In the genomic region with DNA sequence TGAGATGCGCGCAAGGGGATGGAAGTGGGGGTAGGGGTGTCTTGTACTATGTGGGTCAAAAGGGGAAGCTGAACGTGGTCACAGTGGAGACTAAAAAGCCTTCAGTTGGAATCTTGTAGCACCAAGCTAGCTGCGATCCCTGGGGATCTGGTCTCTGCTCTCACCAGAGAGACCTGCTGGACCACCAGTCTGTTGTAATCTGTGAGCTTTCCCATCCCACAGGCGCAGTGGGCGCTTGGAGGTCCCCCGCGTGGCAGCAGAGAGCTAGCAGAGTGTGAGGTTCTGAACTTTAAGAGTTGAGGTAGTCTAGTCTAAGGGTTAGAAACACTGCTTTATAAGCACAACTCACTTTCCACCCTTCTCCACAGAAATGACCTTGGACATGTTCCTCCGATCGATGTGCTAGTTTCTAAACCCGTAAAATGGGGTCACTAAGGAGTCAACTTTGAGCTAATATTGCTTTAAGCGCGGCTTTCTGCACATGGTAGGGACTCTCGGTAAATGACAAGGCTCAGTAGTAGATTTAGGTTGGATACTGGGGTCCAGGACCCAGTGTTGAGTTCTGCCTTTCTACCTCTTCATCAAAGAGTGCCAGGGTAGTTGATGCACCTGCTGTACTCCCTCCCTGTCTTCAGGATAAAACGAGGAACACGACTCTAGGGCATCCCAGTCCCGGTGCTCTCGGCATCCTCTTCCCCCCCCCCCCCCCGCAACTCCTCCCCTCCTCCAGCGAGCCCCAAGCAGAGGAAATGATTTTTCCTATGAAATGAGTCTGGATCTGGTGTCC, we compare ENCODE assay signal across 8 mouse cellular contexts. TPM values are rescaled to one million over a fixed set of nuclear protein-coding genes. Genes with fewer than 3 reads are reported as not detected.
DNase-seq lines count a peak whose midpoint lies in the region; ATAC-seq and TF ChIP-seq lines count a peak whose summit lies in the region.

A gene (plus strand): TSS at position 762 of the 787 bp plus-strand sequence.

- peak; percentile 42 for ATAC-seq in hindbrain, embryonic 15.5 days (ENCODE audit: low FRiP score, low read depth)

- no peaks in the 10 kb centered on the region for H3K36me3 ChIP-seq in hindbrain, embryonic 15.5 days
- no peaks in the 10 kb centered on the region for H3K36me3 ChIP-seq in midbrain, embryonic 10.5 days
- H3K36me3 ChIP-seq in thymus, adult 2 months (ENCODE audit: control insufficient read depth, insufficient read depth, low read length), result no peaks in the 10 kb centered on the region

- H3K27ac ChIP-seq in hindbrain, embryonic 15.5 days (replicated peaks), result peak within 1 kb of the TSS; percentile 88
- H3K27ac ChIP-seq in midbrain, embryonic 10.5 days (replicated peaks), result peak within 1 kb of the TSS; percentile 87
- no peak within 1 kb of the TSS for H3K27ac ChIP-seq in thymus, adult 2 months (ENCODE audit: control insufficient read depth, insufficient read depth, low read length)

- H3K4me2 ChIP-seq in hindbrain, embryonic 15.5 days, result peak within 1 kb of the TSS; percentile 83

- 24% methylated on average over 20 of the region's 20 CpGs for WGBS in hindbrain, embryonic 15.5 days
- 29% methylated on average over 19 of the region's 20 CpGs for WGBS in midbrain, embryonic 10.5 days
- WGBS in thymus, adult 2 months, result 31% methylated on average over 20 of the region's 20 CpGs

- peak within 1 kb of the TSS; percentile 71 for H3K4me3 ChIP-seq in hindbrain, embryonic 15.5 days
- peak within 1 kb of the TSS; percentile 67 for H3K4me3 ChIP-seq in midbrain, embryonic 10.5 days
- no peak within 1 kb of the TSS for H3K4me3 ChIP-seq in thymus, adult 2 months (ENCODE audit: control insufficient read depth, insufficient read depth, low read length)

- no peak for TF ChIP-seq CTCF in thymus, adult 2 months (IDR thresholded peaks at IDR 0.05; ENCODE audit: borderline replicate concordance, control insufficient read depth, extremely low read depth, insufficient read depth, low read length, poor library complexity)

- H3K27me3 ChIP-seq in hindbrain, embryonic 15.5 days, result no peaks in the 10 kb centered on the region
- H3K27me3 ChIP-seq in midbrain, embryonic 10.5 days (ENCODE audit: low read depth, poor library complexity, severe bottlenecking), result peaks cover 20% of the 10 kb centered on the region; the same call in 1 of the 2 replicates
- H3K27me3 ChIP-seq in thymus, adult 2 months (ENCODE audit: control insufficient read depth, insufficient read depth, low read length), result no peaks in the 10 kb centered on the region

- peak within 1 kb of the TSS; percentile 77 for H3K9ac ChIP-seq in hindbrain, embryonic 15.5 days

- no peak for TF ChIP-seq POLR2A in thymus, adult 2 months (IDR thresholded peaks at IDR 0.05; ENCODE audit: control insufficient read depth, extremely low read depth, insufficient read depth, low read length, poor library complexity)

- no peak for DNase-seq in left cerebral cortex, adult 18-20 months (ENCODE audit: low spot score in 2 of 2)
- DNase-seq in left cerebral cortex, adult 9 months (ENCODE audit: low spot score in 2 of 2), result no peak
- DNase-seq in cerebellum, postnatal 14 days, result peak; percentile 36 to 54
- DNase-seq in midbrain, embryonic 10.5 days (ENCODE audit: low spot score), result no peak
- DNase-seq in MN1 (ENCODE audit: low spot score), result no peak
- no peak for DNase-seq in gastrocnemius, postnatal 25 days
- no peak for DNase-seq in thymus, adult 2 months

- H3K4me1 ChIP-seq in hindbrain, embryonic 15.5 days (replicated peaks), result peaks cover 26% of the 10 kb centered on the region
- peaks cover 31% of the 10 kb centered on the region for H3K4me1 ChIP-seq in midbrain, embryonic 10.5 days
- H3K4me1 ChIP-seq in thymus, adult 2 months (replicated peaks; ENCODE audit: control insufficient read depth, insufficient read depth, low read length), result no peaks in the 10 kb centered on the region

- no peaks in the 10 kb centered on the region for H3K9me3 ChIP-seq in hindbrain, embryonic 15.5 days
- no peaks in the 10 kb centered on the region for H3K9me3 ChIP-seq in midbrain, embryonic 10.5 days (replicated peaks)

RNA-seq across cellular contexts. Expression of the gene that starts here (rescaled TPM):
- total RNA-seq in left cerebral cortex, adult 18-20 months (2021), result 100 to 1,000 TPM; 184 to 191 TPM
- polyA plus RNA-seq in hindbrain, embryonic 15.5 days (2015; fragmentation: Nextera tagmentation; extraction: Ambion mirVana), result 19.9 and 21.7 TPM in 2 replicates
- polyA plus RNA-seq in midbrain, embryonic 10.5 days (2016; fragmentation: Nextera tagmentation; extraction: Ambion mirVana), result 4.1 and 9.2 TPM in 2 replicates
- total RNA-seq in gastrocnemius, postnatal 25 days (2021), result 1 to 10 TPM in 1 of 2 experiments, under 1 TPM in 1; 0.36 to 1.3 TPM
- not detected in 2 replicates for polyA plus RNA-seq in thymus, adult 2 months (2012; rRNA removed)

Comparison
In these comparisons a context has a peak if more than half of its experiments do, and no peak if none do; other contexts are left out.
1. RNA of the gene that starts here (total RNA-seq): 184 to 191 TPM in left cerebral cortex, adult 18-20 months; 0.36 to 1.3 TPM in gastrocnemius, postnatal 25 days; every median in the first group is over 10 times any median in the second.
2. DNase-seq: peak in cerebellum, postnatal 14 days (2 of 2); none in left cerebral cortex, adult 18-20 months (0 of 2), left cerebral cortex, adult 9 months (0 of 2), midbrain, embryonic 10.5 days (single experiment), MN1 (single experiment), gastrocnemius, postnatal 25 days (single experiment) and thymus, adult 2 months (single experiment).